Mouse (Mus musculus): ENCODE results near the gene Olfr1499. TPM values are rescaled to one million over a fixed set of nuclear protein-coding genes. Genes with fewer than 3 reads are reported as not detected.
"Not testable (repeated sequence)": the region's sequence is repeated elsewhere in the genome, so short reads cannot be mapped to it uniquely, and the experiment has no call there.

Gene Olfr1499
- not detected in 2 replicates for polyA plus RNA-seq (2016; fragmentation: Nextera tagmentation; extraction: Ambion mirVana)

DNA sequence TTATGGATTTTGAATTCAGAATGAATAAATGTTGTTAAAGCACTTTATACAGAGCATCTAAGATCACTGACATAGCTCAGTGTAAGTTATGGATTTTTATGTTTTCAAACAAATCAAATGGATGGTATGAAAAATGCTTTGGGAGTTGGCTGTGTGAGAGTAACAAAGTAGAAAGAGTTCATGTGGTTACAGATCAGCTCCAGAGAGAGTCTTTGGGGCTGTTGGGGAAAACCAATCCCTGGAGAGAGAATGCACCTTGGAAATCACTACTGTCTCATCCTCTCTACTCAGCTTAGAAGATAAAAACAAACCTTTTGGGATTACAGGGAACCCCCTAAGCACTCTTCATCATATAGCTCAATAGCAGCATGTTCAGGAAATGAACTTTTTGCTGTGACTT is at the start of gene Olfr1499:
Gene Olfr1499, minus strand, starts transcription at position 101 of the 400 bp plus-strand sequence.
- no peak for DNase-seq (ENCODE audit: low spot score)
- H3K4me1 ChIP-seq, result no peaks in the 10 kb centered on the region
- H3K36me3 ChIP-seq (replicated peaks), result no peaks in the 10 kb centered on the region
- H3K9me3 ChIP-seq, result no peaks in the 10 kb centered on the region
- H3K27me3 ChIP-seq (replicated peaks; ENCODE audit: low read depth, poor library complexity, severe bottlenecking), result no peaks in the 10 kb centered on the region
- no peak within 1 kb of the TSS for H3K4me3 ChIP-seq
- no peak within 1 kb of the TSS for H3K27ac ChIP-seq (replicated peaks)

DNA sequence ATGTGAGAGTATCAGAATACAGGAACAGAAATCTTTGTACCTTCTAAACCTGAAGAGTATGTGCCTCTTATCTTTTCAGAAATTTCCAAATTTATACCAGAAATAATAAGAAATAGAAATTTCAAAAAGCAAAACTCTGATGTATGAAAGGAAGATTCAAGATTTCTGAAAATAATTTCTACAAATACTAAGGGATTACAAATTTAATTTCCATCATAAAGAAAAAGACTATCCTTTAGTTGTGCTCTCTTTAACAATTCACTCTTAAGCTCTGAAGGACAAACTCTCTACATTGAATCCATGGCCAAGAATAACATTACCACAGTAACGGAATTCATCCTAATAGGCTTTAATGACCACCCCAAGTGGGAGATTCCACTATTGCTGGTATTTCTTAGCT is 42.2 kb upstream of the Olfr1499 start, which contains the start of gene Olfr1502:
Gene Olfr1502, plus strand, starts transcription at position 301 of the 400 bp plus-strand sequence.
- no peak for DNase-seq (ENCODE audit: low spot score)

DNA sequence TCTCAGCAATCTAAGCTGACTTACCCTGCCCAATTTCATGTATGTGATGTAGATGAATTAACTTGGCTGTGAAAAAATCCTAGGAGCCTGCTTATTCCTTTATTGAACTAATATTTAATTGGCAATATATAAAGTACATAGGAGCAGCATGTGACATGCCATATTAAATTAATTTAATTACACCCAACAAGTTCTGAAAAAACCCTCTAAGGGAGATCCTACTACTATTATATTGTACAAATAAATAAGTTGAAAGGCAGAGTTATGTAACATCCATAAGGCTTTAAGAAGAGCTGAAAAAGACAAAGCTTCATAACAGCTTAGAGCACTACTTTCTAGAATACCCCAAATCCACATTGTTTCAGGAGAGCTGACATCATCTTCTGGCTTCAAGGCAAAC is 31.3 kb upstream of the Olfr1499 start, which contains the start of gene Olfr1501:
Gene Olfr1501, minus strand, starts transcription at position 101 of the 400 bp plus-strand sequence.
- H3K36me3 ChIP-seq (replicated peaks); H3K27ac ChIP-seq (replicated peaks); H3K9me3 ChIP-seq; H3K27me3 ChIP-seq (replicated peaks; ENCODE audit: low read depth, poor library complexity, severe bottlenecking); H3K4me3 ChIP-seq; DNase-seq (ENCODE audit: low spot score); H3K4me1 ChIP-seq: not testable (repeated sequence)

More for the DNA sequence above, 42.2 kb upstream of the Olfr1499 start, which contains the start of gene Olfr1502:
- 86% methylated on average over 1 of the region's 1 CpGs for WGBS
- Histone ChIP-seq H3K36me3 (replicated peaks) (no peaks in the 10 kb centered on the region), H3K27ac (replicated peaks) (no peak within 1 kb of the TSS), H3K4me1 (no peaks in the 10 kb centered on the region), H3K27me3 (replicated peaks; ENCODE audit: low read depth, poor library complexity, severe bottlenecking) (no peaks in the 10 kb centered on the region), H3K4me3 (no peak within 1 kb of the TSS), H3K9me3 (no peaks in the 10 kb centered on the region)

DNA sequence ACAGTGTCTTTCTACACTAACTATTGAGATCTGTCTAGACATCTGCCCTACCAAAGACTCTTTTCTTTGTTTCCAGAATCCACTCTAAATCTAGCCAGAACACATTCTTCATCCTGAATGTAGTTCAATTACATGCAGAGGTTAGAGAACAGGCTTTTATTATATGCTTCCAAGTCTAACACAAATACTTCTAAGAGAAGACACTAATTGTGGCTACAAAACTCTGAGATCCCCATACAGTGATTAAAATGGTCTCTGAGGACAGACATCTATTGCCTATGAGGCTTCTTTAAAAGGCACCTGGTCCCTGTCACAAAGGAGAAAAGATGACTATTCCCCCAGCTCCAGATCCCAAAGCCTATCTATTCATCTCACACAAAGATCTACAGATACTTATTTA is 11.1 kb upstream of the Olfr1499 start, which contains the start of gene Olfr1500:
Gene Olfr1500, minus strand, starts transcription at position 101 of the 400 bp plus-strand sequence.
- DNase-seq (ENCODE audit: low spot score), result no peak
- Histone ChIP-seq H3K27ac (replicated peaks) (no peak within 1 kb of the TSS), H3K4me3 (no peak within 1 kb of the TSS), H3K4me1 (no peaks in the 10 kb centered on the region), H3K27me3 (replicated peaks; ENCODE audit: low read depth, poor library complexity, severe bottlenecking) (no peaks in the 10 kb centered on the region), H3K9me3 (no peaks in the 10 kb centered on the region), H3K36me3 (replicated peaks) (no peaks in the 10 kb centered on the region)

DNA sequence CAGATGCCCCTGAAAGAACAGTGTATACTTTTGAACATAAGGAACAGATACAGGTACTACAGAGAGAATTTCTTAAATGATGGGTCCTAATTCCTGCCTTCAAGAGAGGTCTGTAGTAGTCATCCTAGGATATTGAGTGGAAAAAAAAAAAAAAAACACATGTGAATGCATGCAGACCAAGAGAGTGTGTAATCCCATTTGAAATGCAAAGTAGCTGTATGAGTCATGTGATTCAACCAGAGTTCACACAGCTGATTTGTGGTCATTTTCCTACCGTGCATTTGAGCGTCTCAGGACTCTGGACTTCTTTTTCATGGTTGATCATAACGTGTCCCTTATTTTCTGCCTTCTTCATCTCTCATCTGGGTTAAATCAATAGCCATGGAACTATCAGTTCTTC is 9.2 kb upstream of the Olfr1499 start:
- H3K36me3 ChIP-seq (replicated peaks), result no peaks in the 10 kb centered on the region
- H3K27ac ChIP-seq (replicated peaks), result no peak overlapping the region
- 75% methylated on average over 3 of the region's 3 CpGs for WGBS
- no peaks in the 10 kb centered on the region for H3K9me3 ChIP-seq
- DNase-seq (ENCODE audit: low spot score), result no peak
- H3K4me3 ChIP-seq, result no peak overlapping the region
- H3K4me1 ChIP-seq, result no peaks in the 10 kb centered on the region
- H3K27me3 ChIP-seq (replicated peaks; ENCODE audit: low read depth, poor library complexity, severe bottlenecking), result no peaks in the 10 kb centered on the region

DNA sequence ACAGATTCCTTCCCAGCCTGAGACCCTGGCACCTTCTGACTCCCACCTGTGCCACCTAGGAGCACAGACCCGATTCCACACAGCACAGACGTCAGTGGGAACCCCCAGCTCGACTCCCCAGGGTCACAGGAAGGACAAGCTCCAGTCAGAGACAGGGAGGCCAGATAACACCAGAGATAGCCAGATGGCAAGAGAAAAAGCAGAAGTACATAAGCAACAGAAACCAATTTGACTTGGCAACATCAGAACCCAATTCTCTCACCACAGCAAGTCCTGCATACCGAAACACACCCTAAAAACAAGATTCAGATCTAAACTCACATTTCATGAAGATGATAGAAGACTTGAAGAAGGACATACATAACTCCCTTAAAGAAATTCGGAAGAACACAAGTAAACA is 1.6 kb upstream of the Olfr1499 start:
- Histone ChIP-seq H3K9me3 (no peaks in the 10 kb centered on the region), H3K4me1 (no peaks in the 10 kb centered on the region), H3K36me3 (replicated peaks) (no peaks in the 10 kb centered on the region), H3K27ac (replicated peaks) (no peak overlapping the region), H3K4me3 (no peak overlapping the region), H3K27me3 (replicated peaks; ENCODE audit: low read depth, poor library complexity, severe bottlenecking) (no peaks in the 10 kb centered on the region)
- WGBS, result 70% methylated on average over 5 of the region's 5 CpGs
- DNase-seq (ENCODE audit: low spot score), result no peak

DNA sequence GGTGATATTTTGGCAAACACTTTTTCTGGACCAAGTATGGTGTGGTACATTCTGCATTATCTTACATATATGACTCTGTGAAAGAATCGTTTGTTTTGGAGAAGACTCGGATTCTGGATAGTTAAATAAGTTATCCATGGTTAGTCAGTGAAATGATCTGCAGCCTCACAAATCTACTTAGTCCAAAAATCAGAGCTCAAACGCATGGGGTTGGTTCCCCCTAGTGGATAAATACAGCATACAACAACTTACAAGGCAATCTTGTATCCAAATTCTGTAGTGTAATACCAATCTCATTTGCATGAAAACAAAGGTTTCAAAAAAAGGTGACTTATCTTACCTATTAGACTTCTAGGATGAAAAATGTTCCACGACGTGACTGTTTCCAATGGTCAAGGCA is 420 bp downstream of the Olfr1499 start:
- Histone ChIP-seq H3K36me3 (replicated peaks) (no peaks in the 10 kb centered on the region), H3K27me3 (replicated peaks; ENCODE audit: low read depth, poor library complexity, severe bottlenecking) (no peaks in the 10 kb centered on the region), H3K4me1 (no peaks in the 10 kb centered on the region), H3K4me3 (no peak overlapping the region), H3K9me3 (no peaks in the 10 kb centered on the region), H3K27ac (replicated peaks) (no peak overlapping the region)
- DNase-seq (ENCODE audit: low spot score), result no peak
- 33% methylated on average over 5 of the region's 5 CpGs for WGBS

DNA sequence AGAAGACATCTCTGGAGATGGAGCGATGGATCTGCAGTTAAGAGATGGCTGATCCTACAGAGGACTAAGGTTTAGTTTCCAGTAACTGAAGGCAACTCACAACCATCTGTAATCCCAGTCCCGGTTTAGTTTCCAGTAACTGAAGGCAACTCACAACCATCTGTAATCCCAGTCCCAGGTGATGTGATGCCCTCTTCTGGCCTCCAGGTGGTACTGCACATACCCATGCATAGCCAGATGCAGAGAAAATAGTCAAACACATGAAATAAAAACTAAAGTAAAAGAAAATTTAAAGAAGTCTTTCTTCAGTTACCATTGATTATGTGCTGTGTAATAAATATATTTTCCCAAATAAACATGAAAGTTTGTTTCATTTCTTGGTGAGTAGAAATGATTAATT is 6.4 kb downstream of the Olfr1499 start:
- H3K36me3 ChIP-seq (replicated peaks), result no peaks in the 10 kb centered on the region
- no peak for DNase-seq (ENCODE audit: low spot score)
- no peaks in the 10 kb centered on the region for H3K27me3 ChIP-seq (replicated peaks; ENCODE audit: low read depth, poor library complexity, severe bottlenecking)
- no peak overlapping the region for H3K27ac ChIP-seq (replicated peaks)
- H3K4me3 ChIP-seq, result no peak overlapping the region
- H3K9me3 ChIP-seq, result no peaks in the 10 kb centered on the region
- 60% methylated on average over 2 of the region's 2 CpGs for WGBS
- H3K4me1 ChIP-seq, result no peaks in the 10 kb centered on the region

DNA sequence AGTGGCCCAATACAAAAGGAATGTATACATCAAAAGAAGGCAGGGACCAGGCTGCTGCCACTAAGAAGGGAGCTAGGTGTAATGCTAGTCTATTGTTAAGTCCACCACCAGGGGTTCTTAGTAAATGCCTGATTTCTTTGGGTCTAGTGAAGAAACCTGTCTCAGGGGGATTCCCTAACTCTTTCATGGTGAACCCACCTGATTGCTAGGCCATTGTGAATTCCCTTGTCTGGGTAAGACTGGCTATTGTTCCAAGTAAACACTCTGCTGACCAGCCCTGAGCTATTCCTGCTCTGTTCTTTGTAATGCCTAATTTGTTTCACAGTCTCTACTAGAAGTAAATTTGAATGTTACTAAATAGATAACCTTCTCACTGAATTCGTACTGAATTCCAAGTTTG is 13.8 kb downstream of the Olfr1499 start:
- not testable (repeated sequence) for H3K36me3 ChIP-seq (replicated peaks)

DNA sequence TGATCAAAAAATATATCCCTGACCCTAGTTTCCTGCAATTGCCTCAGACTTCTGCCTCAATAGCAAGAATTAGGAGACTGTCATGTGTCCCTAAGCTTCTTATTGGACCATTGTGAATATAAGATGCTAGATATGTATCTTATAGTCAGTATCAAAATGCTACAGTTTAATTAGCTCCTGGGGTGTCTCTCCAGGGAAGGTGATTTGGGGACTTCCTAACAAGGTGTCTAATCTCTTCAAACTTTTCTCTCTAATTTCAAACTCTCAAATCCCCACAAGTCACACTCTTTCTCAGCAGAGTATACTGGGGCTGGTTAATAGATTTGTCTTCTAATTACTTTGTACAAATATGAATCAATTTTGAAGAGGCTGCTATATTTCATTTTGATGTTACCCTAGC is 21.1 kb downstream of the Olfr1499 start, which contains the start of gene Olfr1497:
Gene Olfr1497, minus strand, starts transcription at position 101 of the 400 bp plus-strand sequence.
- Histone ChIP-seq H3K36me3 (replicated peaks) (no peaks in the 10 kb centered on the region), H3K27me3 (replicated peaks; ENCODE audit: low read depth, poor library complexity, severe bottlenecking) (no peaks in the 10 kb centered on the region)
- no peak for DNase-seq (ENCODE audit: low spot score)

More for the DNA sequence above, 13.8 kb downstream of the Olfr1499 start:
- not testable (repeated sequence) for DNase-seq (ENCODE audit: low spot score); H3K27ac ChIP-seq (replicated peaks); H3K4me1 ChIP-seq; H3K4me3 ChIP-seq; H3K9me3 ChIP-seq; H3K27me3 ChIP-seq (replicated peaks; ENCODE audit: low read depth, poor library complexity, severe bottlenecking)
- WGBS, result 80% methylated on average over 1 of the region's 1 CpGs

DNA sequence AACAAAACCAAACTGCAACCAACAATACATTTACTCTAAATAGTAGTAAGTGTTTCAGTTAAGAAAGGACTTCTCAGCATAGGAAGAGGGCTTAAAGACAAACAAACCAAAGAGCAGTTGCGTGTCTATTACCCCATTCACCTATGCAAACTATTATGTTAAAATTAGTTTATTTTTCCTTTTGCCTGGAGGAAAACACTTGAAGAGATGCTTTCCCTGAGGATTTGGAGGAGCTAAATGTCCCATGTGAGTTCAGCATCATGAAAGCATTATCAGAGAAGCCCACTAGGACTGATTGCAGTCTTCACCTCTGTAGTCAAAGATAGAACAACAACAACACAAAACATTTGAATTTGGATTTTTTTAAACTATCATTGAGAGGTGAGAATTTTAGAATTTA is 41.7 kb downstream of the Olfr1499 start, which contains the start of gene Olfr1496:
Gene Olfr1496, plus strand, starts transcription at position 301 of the 400 bp plus-strand sequence.
- Histone ChIP-seq H3K4me3 (no peak within 1 kb of the TSS), H3K4me1 (no peaks in the 10 kb centered on the region), H3K36me3 (replicated peaks) (no peaks in the 10 kb centered on the region), H3K27ac (replicated peaks) (no peak within 1 kb of the TSS), H3K9me3 (no peaks in the 10 kb centered on the region), H3K27me3 (replicated peaks; ENCODE audit: low read depth, poor library complexity, severe bottlenecking) (no peaks in the 10 kb centered on the region)
- DNase-seq (ENCODE audit: low spot score), result no peak
- 74% methylated on average over 1 of the region's 1 CpGs for WGBS

More for the DNA sequence above, 21.1 kb downstream of the Olfr1499 start, which contains the start of gene Olfr1497:
- no peak within 1 kb of the TSS for H3K27ac ChIP-seq (replicated peaks)
- H3K4me1 ChIP-seq, result no peaks in the 10 kb centered on the region
- H3K9me3 ChIP-seq, result no peaks in the 10 kb centered on the region
- no peak within 1 kb of the TSS for H3K4me3 ChIP-seq

DNA sequence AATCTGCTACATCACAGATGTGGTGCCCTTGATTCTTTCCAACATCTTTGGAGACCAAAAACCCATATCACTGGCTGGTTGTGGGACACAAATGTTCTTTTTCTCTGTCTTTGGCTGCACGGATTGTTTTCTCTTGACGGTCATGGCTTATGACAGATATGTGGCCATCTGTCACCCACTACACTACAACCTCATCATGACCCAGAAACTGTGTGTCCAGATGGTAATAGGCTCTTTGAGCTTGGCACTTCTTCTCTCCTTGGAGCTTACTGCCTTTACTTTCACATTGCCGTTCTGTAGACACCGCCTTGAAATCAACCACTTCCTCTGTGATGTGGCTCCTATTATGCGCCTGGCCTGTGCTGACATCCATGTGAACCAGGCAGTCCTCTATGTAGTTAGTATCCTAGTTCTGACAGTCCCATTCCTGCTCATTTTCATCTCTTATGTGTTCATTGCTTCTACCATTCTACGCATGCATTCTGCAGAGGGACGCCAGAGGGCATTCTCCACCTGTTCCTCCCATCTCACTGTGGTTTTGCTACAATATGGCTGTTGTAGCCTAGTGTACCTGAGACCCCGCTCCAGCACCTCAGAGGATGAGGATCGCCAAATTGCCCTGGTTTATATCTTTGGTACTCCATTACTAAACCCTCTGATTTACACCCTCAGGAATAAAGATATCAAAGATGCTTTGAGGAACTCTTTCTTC is 50.5 kb downstream of the Olfr1499 start:
- Histone ChIP-seq H3K4me1 (no peaks in the 10 kb centered on the region), H3K36me3 (replicated peaks) (no peaks in the 10 kb centered on the region), H3K27me3 (replicated peaks; ENCODE audit: low read depth, poor library complexity, severe bottlenecking) (no peaks in the 10 kb centered on the region), H3K9me3 (peaks cover 7% of the 10 kb centered on the region; the same call in 1 of the 2 replicates), H3K4me3 (no peak overlapping the region), H3K27ac (replicated peaks) (no peak overlapping the region)
- no peak for DNase-seq (ENCODE audit: low spot score)
- 92% methylated on average over 9 of the region's 9 CpGs for WGBS

DNA sequence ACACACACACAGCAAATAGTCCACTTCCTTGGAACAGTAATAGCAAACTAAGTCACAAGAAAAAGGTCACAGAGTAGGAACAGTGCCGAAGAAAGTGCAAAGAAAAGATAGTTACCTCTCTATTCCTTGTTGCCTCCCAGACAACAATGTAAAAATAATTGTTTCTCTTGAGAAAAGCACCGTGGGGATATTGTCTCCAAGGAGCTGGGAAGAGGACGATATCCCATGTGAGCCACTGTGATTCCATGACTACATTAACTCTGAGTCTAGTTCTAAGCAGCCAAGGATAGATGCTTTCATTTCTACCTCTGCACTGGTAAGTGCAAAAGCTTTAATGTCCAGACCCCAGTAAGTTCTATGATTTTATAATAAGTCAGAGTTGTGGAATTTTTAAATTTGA is 54.9 kb downstream of the Olfr1499 start, which contains the start of gene Olfr1495:
Gene Olfr1495, plus strand, starts transcription at position 301 of the 400 bp plus-strand sequence.
- Histone ChIP-seq H3K36me3 (replicated peaks) (no peaks in the 10 kb centered on the region), H3K27ac (replicated peaks) (no peak within 1 kb of the TSS), H3K4me1 (no peaks in the 10 kb centered on the region), H3K4me3 (no peak within 1 kb of the TSS), H3K9me3 (peaks cover 5% of the 10 kb centered on the region; the same call in 1 of the 2 replicates), H3K27me3 (replicated peaks; ENCODE audit: low read depth, poor library complexity, severe bottlenecking) (no peaks in the 10 kb centered on the region)
- WGBS, result 84% methylated on average over 3 of the region's 3 CpGs
- no peak for DNase-seq (ENCODE audit: low spot score)
